8 mouse cellular contexts compared by ENCODE assay signal in the genomic region with DNA sequence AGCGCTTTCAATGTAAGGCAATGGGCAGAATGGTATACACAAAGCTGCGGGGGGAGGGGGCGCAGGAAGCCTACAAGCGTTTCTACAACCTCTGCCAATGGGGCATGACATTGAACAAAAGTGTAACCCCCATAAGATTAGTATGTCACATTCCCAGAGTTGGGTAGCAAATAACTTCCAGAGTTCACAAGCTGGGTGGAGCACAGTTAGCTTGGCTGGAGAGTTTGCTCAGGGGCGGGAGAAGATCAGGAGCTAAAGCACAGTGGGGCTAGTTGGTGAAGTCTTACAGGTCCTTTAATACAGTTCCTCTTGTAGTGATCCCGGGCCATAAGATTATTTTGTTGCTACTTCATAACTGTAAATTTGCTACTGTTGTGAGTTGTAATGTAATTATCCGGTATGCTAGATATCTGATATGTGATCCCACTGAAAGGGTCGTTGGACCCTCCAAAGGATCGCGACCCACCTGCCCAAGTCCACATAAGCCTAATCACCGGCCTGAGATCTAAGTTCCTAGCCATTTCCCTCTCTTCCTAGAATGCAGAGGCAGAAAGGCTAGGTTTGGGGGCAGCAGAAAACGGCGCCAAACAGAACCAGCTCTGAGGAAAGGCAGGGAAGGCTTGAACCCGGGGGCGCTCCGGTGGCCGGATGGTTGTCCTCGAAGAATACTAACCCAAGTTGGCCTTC. TPM values are rescaled to one million over a fixed set of nuclear protein-coding genes. Genes with fewer than 3 reads are reported as not detected.
DNase-seq lines count a peak whose midpoint lies in the region; ATAC-seq and TF ChIP-seq lines count a peak whose summit lies in the region.

No protein-coding gene starts in this region.

- H3K4me3 ChIP-seq in E14TG2a.4 (replicated peaks; ENCODE audit: low read length): peak overlapping the region; percentile 99
- H3K4me3 ChIP-seq in intestine, embryonic 16.5 days (ENCODE audit: low read length): peak overlapping the region; percentile 93
- peak overlapping the region; percentile 100 for H3K4me3 ChIP-seq in midbrain, embryonic 12.5 days

- H3K4me1 ChIP-seq in E14TG2a.4 (replicated peaks; ENCODE audit: low read depth, low read length): peaks cover 49% of the 10 kb centered on the region
- H3K4me1 ChIP-seq in intestine, embryonic 16.5 days (ENCODE audit: control insufficient read depth, insufficient read depth, low read length): peaks cover 20% of the 10 kb centered on the region
- H3K4me1 ChIP-seq in midbrain, embryonic 12.5 days: peaks cover 39% of the 10 kb centered on the region

- peaks cover 16% of the 10 kb centered on the region for H3K36me3 ChIP-seq in E14TG2a.4 (ENCODE audit: insufficient read depth, low read length)
- H3K36me3 ChIP-seq in intestine, embryonic 16.5 days (ENCODE audit: control insufficient read depth, insufficient read depth, low read length): no peaks in the 10 kb centered on the region
- 0 out of 2 replicates have a peak, but pooled peaks cover 5% of the 10 kb centered on the region for H3K36me3 ChIP-seq in midbrain, embryonic 12.5 days

- H3K9me3 ChIP-seq in E14TG2a.4 (ENCODE audit: low read length): no peaks in the 10 kb centered on the region
- no peaks in the 10 kb centered on the region for H3K9me3 ChIP-seq in intestine, embryonic 16.5 days (ENCODE audit: control insufficient read depth, low read length)
- no peaks in the 10 kb centered on the region for H3K9me3 ChIP-seq in midbrain, embryonic 12.5 days

- DNase-seq in frontal cortex, postnatal 14 days (ENCODE audit: low spot score in 2 of 2): no peak

- H3K27ac ChIP-seq in intestine, embryonic 16.5 days (ENCODE audit: low read length): peak overlapping the region; percentile 82
- peak overlapping the region; percentile 81 for H3K27ac ChIP-seq in midbrain, embryonic 12.5 days (replicated peaks)

- peak overlapping the region; percentile 97 for H3K9ac ChIP-seq in intestine, embryonic 16.5 days (ENCODE audit: low read depth, low read length)
- H3K9ac ChIP-seq in midbrain, embryonic 12.5 days (replicated peaks): peak overlapping the region; percentile 98

- TF ChIP-seq CTCF in E14TG2a.4 (conservative IDR thresholded peaks at IDR 0.05; ENCODE audit: low read length): no peak

- H3K27me3 ChIP-seq in E14TG2a.4 (ENCODE audit: insufficient read depth, low read length): peaks cover 18% of the 10 kb centered on the region
- no peaks in the 10 kb centered on the region for H3K27me3 ChIP-seq in intestine, embryonic 16.5 days (replicated peaks; ENCODE audit: control insufficient read depth, insufficient read depth, low read length)
- H3K27me3 ChIP-seq in midbrain, embryonic 12.5 days: no peaks in the 10 kb centered on the region

- WGBS in intestine, embryonic 16.5 days: 13% methylated on average over 18 of the region's 18 CpGs
- 15% methylated on average over 18 of the region's 18 CpGs for WGBS in midbrain, embryonic 12.5 days

- peak; percentile 50; the same call in 1 of the 2 replicates for ATAC-seq in frontal cortex, adult (ENCODE audit: low TSS enrichment)
- ATAC-seq in erythroblast, adult 5-6 weeks (replicated peaks; ENCODE audit: low FRiP score, poor library complexity, severe bottlenecking): peak; percentile 67
- peak; percentile 30; the same call in 1 of the 2 replicates for ATAC-seq in intestine, embryonic 16.5 days
- ATAC-seq in midbrain, embryonic 12.5 days (ENCODE audit: low FRiP score, low read depth): no peak
- no peak for ATAC-seq in activated CD4-positive, CD25-positive, alpha-beta regulatory T cell, adult 4 months
- ATAC-seq in megakaryocyte progenitor cell, adult 5-6 weeks (replicated peaks; ENCODE audit: poor library complexity): no peak; the same call in 1 of the 2 replicates

- H3K4me2 ChIP-seq in intestine, embryonic 16.5 days (ENCODE audit: low read depth, low read length): peak overlapping the region; percentile 89
- peak overlapping the region; percentile 95 for H3K4me2 ChIP-seq in midbrain, embryonic 12.5 days (replicated peaks)

RNA-seq across cellular contexts. Expression of a gene that starts 0.4 kb away (rescaled TPM):
- not detected in 2 replicates for total RNA-seq in erythroblast, adult 5-6 weeks (2015; ENCODE audit: low replicate concordance)
- total RNA-seq in erythroblast, adult 5-6 weeks (2017; ENCODE audit: low replicate concordance): 1.3 and 3.1 TPM in 2 replicates
- polyA plus RNA-seq in intestine, embryonic 16.5 days (2015; fragmentation: Nextera tagmentation; extraction: Ambion mirVana): 1.7 and 2.3 TPM in 2 replicates
- polyA plus RNA-seq in midbrain, embryonic 12.5 days (2016; fragmentation: Nextera tagmentation; extraction: Ambion mirVana): 2.5 and 3.7 TPM in 2 replicates
- 1 to 10 TPM; 1.4 to 2.7 TPM for polyA plus RNA-seq in activated CD4-positive, CD25-positive, alpha-beta regulatory T cell, adult 4 months (2017; shearing (Covaris generic))
- 1.2 TPM in 2 replicates for total RNA-seq in megakaryocyte progenitor cell, adult 5-6 weeks (2015)
- total RNA-seq in megakaryocyte progenitor cell, adult 5-6 weeks (2017): 2.7 and 3.0 TPM in 2 replicates

RNA-seq across cellular contexts. Expression of a gene that starts 0.5 kb away (rescaled TPM):
- total RNA-seq in erythroblast, adult 5-6 weeks (2015; ENCODE audit: low replicate concordance): 21.1 and 53.9 TPM in 2 replicates
- total RNA-seq in erythroblast, adult 5-6 weeks (2017; ENCODE audit: low replicate concordance): 122 and 210 TPM in 2 replicates
- polyA plus RNA-seq in intestine, embryonic 16.5 days (2015; fragmentation: Nextera tagmentation; extraction: Ambion mirVana): 146 and 158 TPM in 2 replicates
- polyA plus RNA-seq in midbrain, embryonic 12.5 days (2016; fragmentation: Nextera tagmentation; extraction: Ambion mirVana): 101 and 107 TPM in 2 replicates
- polyA plus RNA-seq in activated CD4-positive, CD25-positive, alpha-beta regulatory T cell, adult 4 months (2017; shearing (Covaris generic)): 10 to 100 TPM; 59.2 to 69.7 TPM
- total RNA-seq in megakaryocyte progenitor cell, adult 5-6 weeks (2015): 76.3 and 81.6 TPM in 2 replicates
- total RNA-seq in megakaryocyte progenitor cell, adult 5-6 weeks (2017): 161 and 187 TPM in 2 replicates

RNA-seq across cellular contexts. Expression of a gene that starts 40.9 kb away (rescaled TPM):
- total RNA-seq in erythroblast, adult 5-6 weeks (2015; ENCODE audit: low replicate concordance): not detected in 2 replicates
- not detected in 2 replicates for total RNA-seq in erythroblast, adult 5-6 weeks (2017; ENCODE audit: low replicate concordance)
- 2.4 TPM in 2 replicates for polyA plus RNA-seq in intestine, embryonic 16.5 days (2015; fragmentation: Nextera tagmentation; extraction: Ambion mirVana)
- 5.4 and 6.1 TPM in 2 replicates for polyA plus RNA-seq in midbrain, embryonic 12.5 days (2016; fragmentation: Nextera tagmentation; extraction: Ambion mirVana)
- polyA plus RNA-seq in activated CD4-positive, CD25-positive, alpha-beta regulatory T cell, adult 4 months (2017; shearing (Covaris generic)): under 1 TPM; 0.73 to 0.83 TPM
- total RNA-seq in megakaryocyte progenitor cell, adult 5-6 weeks (2015): not detected in 2 replicates
- total RNA-seq in megakaryocyte progenitor cell, adult 5-6 weeks (2017): not detected in 2 replicates

Comparison
In these comparisons a context has a peak if more than half of its experiments do, and no peak if none do; other contexts are left out.
1. ATAC-seq: peak in frontal cortex, adult (single experiment), erythroblast, adult 5-6 weeks (single experiment) and intestine, embryonic 16.5 days (single experiment); none in midbrain, embryonic 12.5 days (single experiment), activated CD4-positive, CD25-positive, alpha-beta regulatory T cell, adult 4 months (single experiment) and megakaryocyte progenitor cell, adult 5-6 weeks (single experiment).
2. Peak in every context shown above with its lines, with median percentiles within 50 percentile points of each other: H3K4me3 ChIP-seq.